Mouse (Mus musculus) urinary bladder, postnatal 10 days (tissue): ENCODE data around the gene Tubb2a.
A peak's percentile ranks its signal among the peaks of the same experiment; 100 is the strongest.

Experiments used
- DNase-seq: peaks from one replicate; pipeline ENCODE4 v3.0.0; 2022; ENCODE audit warnings: low spot score

Tubb2a gene

DNA sequence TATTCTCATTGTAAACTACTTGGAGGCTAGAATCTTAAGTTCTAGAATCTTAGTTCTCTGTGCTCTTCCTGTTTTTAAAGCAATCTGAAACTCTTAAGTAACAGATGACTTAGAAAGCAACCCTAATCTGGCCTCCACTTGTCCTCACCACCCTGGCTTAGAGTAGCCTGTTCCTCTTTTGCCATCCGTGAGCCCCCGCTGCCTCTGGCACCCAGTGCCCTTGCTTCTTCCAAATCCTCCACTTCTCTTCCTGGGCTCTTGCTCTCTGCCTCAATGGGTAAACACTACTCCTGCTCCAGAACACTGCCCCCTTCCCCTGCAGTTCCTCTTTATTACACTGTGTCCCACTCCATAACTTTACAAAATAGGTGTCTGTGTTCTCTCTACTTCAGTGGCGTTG, 26.1 kb downstream of the Tubb2a start:
- no peak for DNase-seq

DNA sequence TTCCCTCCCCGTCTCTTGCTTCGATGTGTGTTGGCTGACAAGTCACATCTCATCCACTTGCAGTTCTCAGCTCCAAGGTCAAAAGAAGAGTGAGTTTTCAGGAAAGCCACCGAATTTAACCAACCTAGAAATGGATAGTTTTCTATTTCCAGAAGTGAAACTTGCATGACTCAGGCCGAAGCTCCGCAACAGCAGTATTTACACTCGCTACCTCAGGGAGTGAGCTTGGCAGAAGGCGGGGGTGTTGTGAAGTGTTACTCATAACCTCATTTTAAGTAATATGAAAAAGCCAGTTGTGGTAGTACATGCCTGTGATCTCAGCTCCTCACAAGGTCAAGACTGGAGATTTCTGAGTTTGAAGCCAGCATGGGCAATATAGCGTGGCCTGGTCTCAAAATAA, 27.3 kb downstream of the Tubb2a start:
- DNase-seq: no peak

DNA sequence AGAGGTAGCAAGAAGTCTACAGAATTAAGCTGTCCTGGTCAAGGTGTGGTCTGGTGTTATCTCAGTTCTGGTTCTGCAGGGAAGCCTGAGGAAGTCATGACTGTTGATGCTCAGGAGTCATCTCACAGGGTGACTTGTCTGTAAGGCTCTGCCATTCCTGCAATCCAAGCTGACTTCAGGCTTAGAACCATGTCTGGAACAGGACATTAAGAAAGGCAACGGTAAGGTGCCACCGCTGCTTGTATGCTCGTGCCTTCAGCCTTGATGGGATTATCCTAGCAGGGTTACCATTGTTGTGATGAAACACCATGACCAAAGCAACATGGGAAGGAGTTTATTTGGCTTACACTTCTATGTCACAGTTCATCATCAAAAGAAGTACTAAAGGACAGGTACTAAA, 30.3 kb downstream of the Tubb2a start:
- no peak for DNase-seq

DNA sequence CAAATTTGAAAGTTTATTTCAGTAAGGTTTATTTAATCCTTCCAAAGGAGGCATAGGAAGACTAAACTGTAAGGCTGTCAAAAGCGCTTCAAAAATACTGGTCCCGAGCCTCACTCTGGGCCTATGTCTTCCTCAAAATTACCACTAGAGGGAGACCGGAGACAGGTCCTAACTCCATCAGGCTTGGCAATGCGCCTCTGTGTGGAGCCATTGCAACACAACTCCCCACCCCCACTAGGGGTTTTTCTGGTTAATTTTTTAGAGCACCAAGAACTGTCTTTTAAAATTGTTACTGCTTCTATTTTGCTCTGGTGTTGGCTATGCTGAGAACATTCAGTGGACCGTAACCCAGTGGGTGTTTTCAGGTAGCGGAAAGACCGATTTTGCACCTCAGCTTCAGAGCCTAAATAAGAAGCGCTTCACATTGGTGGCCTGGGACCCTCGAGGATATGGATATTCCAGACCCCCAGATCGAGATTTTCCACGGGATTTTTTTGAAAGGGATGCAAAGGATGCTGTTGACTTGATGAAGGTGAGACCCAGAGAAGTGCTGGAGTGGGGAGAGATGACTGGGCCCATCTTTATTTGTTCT, 31.3 kb downstream of the Tubb2a start:
- DNase-seq: no peak

DNA sequence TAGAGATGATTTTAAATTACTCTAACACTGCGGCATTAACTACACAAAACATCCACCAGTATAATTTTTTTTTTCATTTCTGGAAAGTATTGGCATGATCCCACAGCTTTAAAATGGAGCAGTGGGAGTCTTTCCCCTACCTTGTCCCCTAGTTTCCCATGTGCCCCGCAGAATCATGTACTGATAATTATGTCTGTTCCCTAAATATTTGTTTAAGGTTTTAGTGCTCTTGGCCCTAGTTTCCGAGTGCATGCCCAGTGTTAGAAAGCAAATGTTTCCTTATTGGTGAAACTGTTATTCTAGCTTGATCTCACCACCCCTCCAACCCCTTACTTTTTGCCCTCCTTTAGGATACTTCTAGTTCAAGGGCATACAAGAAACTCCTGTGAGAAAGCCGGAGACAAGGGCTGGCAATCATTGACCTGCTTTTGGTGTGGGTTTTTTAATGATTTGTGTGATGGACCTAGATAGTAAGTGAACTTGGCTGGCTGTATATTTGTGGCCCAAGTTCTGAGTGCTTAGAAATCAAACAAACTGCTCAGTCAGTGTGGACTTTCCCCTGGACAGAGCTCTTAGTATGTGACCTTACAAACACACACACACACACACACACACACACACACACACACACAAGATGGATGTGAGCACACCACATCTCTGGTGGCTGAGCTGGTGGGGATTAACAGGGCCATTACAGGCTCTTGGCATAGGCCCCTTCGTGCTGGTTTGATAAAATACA, 32.1 kb downstream of the Tubb2a start:
- DNase-seq: no peak

DNA sequence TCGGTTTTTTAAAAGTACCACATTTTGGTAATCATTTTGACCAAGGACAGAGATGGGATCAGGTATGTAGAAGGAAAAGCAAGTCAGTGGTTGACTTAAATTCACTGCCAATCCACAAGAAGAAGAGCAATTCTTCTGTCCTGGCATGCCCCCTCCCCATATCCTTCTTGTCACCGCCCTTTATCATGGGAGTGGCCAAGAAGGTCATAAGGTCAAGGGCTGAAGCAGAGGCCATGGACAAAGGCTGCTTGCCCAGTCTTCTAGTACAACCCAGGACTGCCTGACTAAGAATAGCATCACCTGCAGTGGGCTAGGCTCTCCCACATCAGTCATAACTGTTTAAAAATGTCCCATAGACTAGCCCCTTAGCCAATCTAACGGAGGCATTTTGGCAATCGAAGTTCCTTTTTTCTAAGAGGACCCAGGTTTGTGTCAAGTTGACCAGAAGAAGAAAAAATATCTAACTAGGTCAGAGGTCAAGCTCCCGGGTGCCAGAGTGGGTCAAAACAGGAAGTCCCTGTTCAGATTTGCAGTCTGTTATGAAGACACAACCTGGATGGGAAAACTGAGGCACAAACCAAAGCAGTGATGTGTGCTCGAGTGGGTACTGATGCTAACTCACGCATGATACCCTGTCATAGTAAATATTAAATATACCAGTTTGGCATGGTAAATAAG, 34.0 kb downstream of the Tubb2a start:
- no peak for DNase-seq

DNA sequence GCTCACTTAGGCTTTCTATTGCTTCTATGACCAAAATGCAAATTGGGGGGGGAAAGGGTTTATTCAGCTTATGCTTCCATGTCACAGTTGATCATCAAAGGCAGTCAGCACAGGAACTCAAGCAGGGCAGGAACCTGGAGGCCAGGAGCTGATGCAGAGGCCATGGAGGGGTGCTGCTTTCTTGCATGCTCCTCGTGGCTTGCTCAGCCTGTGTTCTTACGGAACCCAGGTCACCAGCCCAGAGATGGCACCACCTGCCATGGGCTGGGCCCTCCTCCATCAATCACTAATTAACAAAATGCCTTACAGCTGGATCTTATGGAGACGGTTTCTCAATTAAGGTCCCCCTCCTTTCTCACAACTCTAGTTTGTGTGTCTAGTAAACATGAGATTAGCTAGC, 37.7 kb downstream of the Tubb2a start:
- DNase-seq: no peak

DNA sequence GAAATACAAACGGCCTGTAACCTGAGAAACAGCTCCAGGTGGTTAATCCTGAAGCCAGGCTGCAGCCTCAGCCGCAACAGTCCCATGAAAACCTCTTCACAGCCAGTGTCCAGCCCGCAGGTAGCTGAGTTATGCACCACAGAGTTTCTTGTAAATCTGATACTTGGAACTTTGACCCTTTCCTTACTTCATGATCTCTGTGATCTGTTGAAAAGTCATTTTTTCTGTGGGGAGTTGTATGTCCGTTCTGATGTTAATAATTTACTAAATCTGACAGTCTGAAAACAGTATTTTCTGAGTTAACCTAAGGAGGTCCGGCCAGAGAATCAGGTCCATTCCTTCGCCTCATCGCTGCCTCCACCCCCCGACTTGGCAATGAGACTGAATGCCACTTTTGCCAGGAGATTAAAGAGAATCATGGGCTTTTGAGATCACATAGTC, 38.9 kb downstream of the Tubb2a start:
- no peak for DNase-seq

DNA sequence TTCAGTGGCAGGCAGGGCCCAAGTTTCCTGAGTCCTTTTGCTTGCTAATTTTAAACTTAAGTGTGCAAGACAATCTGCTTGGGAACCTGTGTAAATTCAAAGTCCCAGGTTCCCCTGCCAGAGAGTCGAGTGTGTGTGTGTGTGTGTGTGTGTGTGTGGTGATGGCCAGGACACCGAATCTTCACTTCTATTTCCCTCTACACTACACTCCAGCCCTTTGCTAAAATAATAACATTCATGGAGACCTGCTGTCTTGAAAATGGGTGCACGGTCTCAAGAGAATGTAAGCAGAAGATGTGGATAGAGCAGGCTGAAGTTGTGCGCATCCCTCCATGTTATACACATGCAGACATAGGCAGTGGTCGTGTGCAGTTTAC, 39.8 kb downstream of the Tubb2a start:
- no peak for DNase-seq

DNA sequence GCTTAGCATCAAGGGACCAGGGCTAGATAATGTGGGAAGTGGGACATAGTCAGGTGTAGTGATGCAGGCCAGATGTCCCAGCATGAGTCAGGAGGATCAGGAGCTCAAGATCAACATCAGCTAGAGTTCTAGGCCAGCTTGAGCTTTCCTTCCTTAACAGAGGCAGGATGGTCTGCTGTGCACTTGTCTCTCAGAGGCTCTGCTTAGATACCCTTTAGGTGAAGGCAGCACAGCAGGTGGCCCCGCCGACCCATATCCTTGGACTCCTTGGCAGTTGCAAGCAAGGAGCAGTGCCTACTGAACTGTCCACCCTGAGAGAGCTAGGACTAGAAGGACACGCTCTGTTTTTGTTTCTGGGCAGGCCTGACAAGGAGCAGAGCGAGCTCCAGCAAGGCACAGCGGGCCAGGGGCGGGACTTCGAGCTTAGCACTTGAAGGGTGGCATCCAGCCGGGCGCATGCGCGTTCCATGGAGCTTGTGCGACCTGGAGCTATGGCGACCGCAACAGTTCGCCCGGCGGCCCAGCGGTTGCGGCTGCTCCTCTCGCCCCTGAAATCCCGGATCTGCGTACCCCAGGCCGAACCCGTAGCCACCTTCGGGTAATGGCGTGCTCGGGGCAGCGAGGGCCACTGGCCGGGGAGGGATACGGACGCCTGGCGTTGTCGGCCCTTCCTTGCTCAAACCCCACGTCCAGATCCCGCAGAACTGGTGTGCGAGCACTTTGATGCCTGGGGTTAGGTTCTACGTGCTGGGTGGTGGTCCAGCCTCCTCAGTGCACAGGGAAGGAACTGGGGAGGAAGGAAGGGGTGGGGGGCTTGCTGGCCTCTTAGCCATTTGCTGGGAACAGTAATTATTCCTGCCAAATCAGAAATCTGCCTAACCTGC, 40.4 kb downstream of the Tubb2a start, which contains the start of gene Bphl:
Bphl (plus strand) TSS at position 426 of the 884 bp plus-strand sequence.
- DNase-seq: peak; percentile 59

DNA sequence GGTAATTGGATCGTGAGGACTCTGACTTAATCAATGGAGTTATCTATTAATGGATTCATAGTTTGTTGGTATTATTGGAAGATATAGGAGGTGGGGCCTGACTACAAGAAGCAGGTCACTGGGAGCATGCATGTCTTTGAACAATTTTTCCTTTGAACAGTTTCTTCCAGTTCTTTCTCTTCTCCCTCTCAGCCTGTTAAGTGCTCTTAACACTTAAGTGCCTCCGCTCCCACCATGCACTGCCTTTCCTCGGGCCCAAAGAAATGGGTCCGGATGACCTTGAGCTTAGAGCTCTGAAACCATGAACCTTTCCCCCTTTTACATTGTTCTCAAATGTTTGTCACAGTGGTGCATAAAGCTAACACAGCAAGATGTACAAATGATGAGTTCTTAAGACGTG, 41.1 kb downstream of the Tubb2a start:
- no peak for DNase-seq

DNA sequence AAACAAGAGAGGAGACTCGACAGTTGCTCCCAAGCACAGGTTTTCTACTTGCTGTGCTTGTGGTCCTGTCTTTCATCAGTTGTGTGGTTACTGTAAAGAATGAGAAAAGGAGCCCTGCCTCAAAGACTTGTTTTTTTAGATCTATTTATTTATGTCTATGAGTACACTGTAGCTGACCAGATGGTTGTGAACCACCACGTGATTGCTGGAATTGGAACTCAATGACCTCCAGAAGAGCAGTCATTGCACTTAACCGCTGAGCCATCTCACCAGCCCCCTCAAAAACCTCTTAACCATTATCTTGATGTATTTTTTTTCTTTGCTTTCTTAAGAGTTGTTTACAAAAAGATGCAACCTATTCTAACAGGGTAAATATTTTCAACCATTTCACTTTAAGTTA, 42.4 kb downstream of the Tubb2a start:
- DNase-seq: no peak

DNA sequence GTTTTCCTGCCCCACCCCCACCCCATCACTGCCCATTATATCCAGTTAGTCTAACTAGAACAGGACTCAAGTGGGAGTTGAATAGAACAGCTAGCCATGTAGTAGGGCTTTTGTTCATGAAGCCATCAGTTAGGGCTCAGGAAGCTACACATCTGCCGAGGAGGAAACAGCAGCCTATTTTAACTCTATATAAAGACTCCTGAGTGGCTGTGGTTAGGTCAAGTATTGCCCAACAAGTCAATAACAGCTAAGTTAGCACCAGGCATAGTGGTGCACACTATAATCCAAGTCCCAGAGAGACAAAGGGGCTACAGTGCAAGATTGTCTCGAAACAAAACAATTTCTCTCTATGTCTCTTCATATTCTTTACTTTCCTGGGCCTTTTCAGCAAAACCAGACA, 45.8 kb downstream of the Tubb2a start:
- DNase-seq: no peak
